Mouse (Mus musculus) layer of hippocampus, postnatal 36 days (tissue): ENCODE measurements around the gene Agt. TPM values are rescaled to one million over a fixed set of nuclear protein-coding genes. Genes with fewer than 3 reads are reported as not detected.

Experiments used
- DNase-seq, 2 experiments: peaks; one replicate each; pipeline ENCODE4 v3.0.0; 2022
- total RNA-seq, 2 experiments: library from RNA; stranded (reverse); gene quantifications; 2 replicates each; pipeline ENCODE4 v1.2.3; 2021

Gene Agt
- total RNA-seq, result 10 to 100 TPM; 29.9 to 30.8 TPM

GRCm38 (mm10) chr8:124569593-124569992, at the start of gene Agt:
TSS of gene Agt (minus strand) at chr8:124569706.
- DNase-seq, result no peak

- no peak for DNase-seq
Observed at GRCm38 (mm10) chr8:124618252-124618651, 48.7 kb upstream of the Agt start.

DNA sequence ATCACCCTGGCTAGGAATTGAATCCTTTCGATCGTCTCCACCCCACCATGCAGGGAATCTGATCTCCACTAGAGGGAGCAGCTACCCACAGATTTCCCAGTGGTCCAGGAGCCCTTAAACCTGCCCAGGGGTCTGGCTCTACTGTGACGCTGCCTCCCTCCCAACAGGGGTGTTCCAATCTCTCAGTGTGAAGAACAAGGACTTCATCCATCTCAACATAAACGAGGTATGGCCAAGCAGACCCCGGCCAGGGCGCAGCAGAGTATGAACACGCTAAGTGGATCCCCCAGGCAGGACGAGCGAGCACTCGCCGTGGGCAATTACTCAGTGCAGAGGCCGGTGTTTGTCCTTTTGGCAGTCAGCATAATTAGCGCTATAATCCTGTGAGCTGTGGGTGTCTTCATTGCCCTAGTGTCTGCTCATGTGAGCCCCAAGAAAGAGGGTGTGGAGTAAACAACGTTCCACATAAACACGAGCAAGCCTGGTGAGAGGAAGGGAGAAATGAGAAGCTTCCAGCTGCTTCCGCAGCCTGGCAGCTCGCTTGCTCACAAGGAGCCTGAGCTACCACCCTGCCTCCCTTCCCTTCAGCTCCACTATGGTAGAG, 47.9 kb upstream of the Agt start:
- peak; percentile 80 to 90 for DNase-seq

DNA sequence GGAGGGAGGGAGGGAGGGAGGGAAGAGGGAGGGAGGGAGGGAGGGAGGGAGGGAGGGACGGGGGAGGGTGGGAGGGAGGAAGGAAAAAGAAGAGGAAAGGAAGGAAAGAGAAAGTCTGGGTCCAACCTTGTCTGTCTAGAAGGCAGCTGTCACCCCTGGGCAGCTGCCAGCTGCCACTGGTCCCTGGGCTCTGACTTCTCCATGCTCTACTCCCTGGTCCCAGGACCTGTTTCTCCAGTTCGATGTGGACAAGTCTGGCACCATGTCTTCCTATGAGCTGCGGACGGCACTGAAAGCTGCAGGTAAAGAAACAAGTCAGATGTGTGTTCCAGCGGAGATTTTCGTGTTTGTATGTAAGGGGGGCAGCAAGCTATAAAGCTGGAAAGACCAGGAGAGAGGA, 44.8 kb upstream of the Agt start:
- no peak for DNase-seq

- DNase-seq, result no peak
Observed at GRCm38 (mm10) chr8:124608972-124609353, 39.5 kb upstream of the Agt start.

DNA sequence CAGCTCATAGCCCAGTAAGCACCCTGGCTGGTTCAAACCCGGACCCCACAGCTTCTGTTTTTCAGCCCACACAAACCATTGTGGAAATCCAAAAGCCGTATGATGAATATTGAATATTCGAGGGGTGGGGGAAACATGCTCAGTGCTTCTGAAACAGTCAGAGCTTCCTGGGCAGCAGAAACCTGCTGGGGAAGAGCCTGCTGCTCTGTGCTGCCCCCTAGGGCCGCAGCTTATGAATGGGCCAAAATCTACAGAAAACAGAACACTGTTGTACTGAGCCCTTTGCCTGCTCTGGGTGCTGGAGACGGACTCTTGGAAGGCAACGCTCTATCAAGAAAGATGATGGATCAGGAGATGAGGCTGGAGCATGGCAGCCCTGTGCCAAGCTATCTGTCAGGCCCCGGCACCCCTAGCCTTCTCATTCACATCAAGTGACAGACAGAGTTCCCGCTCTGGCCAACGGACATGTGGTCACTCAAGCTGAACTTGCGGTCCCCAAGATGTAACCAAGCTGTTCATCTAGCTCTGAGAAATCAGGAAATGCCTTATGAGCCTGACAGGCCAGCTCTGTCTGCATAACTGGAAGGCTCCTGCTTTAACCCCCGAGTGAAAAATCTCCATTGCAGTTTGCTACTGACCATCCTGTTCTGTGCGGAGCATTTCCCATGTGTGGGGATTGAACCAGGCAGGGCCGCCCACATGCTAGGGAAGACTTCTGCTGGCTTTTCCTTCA, 38.9 kb upstream of the Agt start:
- no peak for DNase-seq

- no peak for DNase-seq
Observed at GRCm38 (mm10) chr8:124604066-124604465, 34.6 kb upstream of the Agt start.

DNA sequence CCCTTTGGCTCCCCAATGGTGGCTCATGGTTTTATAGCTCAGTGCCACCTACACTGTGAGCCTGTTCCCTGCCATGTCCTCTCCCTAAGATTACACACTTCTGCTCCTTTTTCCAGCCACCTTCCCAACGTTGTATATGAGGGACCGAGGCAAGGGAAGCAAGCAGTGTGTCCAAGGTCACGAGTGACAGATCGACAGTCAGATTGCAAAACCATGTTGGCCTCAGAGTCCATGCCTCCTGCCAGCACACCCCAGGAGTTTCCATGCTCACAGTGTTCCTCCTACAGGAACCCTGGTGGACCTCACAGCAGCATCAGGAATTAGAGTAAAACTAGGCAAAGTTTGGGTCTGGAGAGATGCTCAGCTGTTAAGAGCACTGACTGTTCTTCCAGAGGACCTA, 19.9 kb upstream of the Agt start:
- DNase-seq, result no peak

GRCm38 (mm10) chr8:124586556-124586955, 17.1 kb upstream of the Agt start:
- DNase-seq, result no peak

DNA sequence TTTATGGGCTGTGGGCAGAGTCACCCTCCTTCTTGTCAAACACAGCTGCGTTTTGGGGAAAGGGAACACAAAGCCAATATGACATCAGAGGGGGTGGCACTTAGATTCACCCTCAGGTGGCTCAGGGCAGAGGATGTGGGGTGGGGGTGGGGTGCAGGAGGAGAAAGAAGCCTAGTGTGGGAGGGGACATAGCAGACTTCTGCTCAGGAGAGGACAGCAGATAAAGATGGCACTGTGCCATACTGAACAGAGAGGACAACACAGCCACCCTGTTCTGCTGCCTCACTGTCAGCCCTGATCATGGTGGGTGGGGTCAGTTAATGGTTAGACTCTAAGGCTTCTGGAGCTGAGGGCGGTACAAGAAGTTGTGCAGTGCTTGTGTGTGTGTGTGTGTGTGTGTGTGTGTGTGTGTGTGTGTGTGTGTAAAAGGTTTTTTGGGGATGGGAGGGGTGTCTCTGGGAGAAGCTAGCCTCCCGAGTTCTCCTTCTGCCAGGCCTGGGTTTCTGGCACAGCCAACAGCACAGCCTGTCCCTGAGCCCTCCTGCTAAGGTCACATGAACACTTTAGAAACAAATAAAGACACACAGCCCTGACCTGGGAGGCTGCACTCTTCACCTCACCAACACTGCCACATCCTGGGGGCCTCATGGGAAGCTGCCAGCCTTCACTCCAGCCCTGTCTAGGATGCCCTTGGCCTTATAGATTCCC, 16.4 kb upstream of the Agt start:
- DNase-seq, result no peak

DNA sequence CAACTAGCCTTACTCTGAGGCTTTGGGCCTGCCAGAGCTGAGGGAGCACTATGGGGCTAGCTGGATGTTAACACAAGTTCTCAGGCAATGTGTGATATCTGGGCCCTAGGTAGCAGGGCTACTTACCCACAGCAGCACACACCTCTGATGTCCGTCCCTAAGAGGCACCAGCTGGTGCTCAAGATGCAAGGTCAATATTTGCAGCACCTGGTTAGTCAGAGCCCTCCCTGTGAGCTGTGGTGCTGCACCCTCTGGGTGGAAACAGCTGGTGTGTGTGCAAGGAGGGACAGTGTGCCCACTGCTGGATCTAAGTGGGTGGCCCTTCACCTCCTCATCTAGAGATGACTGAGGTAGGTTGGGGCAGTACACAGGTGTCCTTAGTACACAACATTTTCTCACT, 7.2 kb upstream of the Agt start:
- no peak for DNase-seq

- DNase-seq, result no peak
Observed at GRCm38 (mm10) chr8:124575811-124576210, 6.3 kb upstream of the Agt start, which contains the start of gene Capn9. TSS of gene Capn9 (plus strand) at chr8:124576111.

DNA sequence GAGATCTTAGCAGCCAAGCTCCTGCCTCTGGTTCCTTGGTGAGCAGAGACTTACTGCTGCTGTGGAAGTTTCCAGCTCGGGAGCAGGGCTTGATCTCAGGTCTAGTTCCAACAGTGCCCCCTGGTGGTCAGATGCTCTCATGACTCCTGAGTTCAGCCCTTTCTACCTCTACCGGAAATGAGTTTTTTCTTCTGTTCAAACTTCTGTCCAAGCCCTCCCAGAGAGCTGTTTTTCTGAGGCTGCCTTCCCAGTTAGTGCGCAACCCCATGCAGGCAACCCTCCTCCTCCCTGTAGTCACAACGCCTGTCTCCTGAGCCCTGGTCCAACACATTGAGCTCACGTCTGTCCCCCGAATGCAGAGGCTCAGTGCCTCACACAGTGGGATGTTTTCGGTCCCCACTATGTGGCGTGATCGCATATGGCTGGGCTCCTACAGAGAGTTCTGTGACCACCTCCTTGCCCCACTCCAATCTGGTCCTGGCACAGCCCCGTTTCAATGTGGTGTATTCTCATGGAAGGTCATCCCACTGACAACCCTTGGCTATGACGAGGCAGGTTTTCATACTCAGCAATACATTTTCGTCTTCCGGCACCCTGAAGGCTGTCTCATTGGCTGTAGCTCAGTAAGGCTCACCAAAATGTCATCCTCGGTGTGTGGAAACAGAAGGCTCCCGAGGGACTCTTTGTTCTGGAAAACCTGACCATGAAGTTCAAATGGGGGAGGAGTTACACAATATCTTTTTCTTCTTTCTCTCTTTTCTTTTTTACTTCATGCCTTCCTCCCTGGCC, 4.2 kb upstream of the Agt start:
- peak; percentile 85 to 87 for DNase-seq

- DNase-seq, result no peak
Observed at GRCm38 (mm10) chr8:124572430-124572775, 2.9 kb upstream of the Agt start.

GRCm38 (mm10) chr8:124571732-124572429, 2.4 kb upstream of the Agt start:
- no peak for DNase-seq

GRCm38 (mm10) chr8:124569100-124569499, 406 bp downstream of the Agt start:
- DNase-seq, result peak; percentile 52 to 71

DNA sequence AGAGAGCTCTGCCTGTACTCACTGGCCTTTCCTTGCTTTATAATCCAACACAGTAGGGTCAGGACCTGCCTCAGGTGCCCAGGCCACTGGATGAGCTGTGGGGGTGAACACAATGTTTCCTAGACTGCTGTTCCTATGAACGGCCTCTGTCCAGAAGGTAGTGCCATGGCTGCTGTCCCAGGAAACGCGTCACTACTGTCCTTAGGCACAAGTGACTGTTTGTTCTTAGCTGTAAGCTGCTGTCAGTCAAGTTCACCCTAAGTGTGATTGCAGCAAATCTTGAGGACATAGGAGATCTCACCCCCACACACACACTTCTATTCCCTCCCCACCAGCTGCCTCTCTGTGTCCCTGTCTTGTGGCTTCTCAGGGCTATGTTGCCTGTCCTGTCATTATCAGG, 1.9 kb downstream of the Agt start:
- no peak for DNase-seq

GRCm38 (mm10) chr8:124567126-124567525, 2.4 kb downstream of the Agt start:
- DNase-seq, result no peak

DNA sequence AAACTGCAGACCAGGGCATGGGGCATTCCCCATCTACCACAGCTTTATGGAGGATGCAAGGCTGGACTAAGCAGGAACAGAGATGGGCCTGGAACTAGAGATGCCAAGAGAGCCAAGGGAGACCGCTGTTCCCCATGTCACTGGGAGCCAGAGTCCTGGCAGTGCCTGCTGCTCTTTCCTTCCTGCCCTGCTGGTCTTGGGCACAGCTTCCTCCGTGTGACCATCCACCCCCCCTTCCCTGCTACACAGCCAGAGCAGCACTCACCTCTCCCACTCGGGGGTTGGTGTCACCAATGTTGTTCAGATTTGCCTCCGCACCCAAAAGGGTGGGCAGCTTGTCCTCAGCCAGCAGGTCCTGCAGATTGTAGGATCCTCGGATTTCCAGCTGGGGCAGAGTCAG, 12.0 kb downstream of the Agt start:
- no peak for DNase-seq

- peak; percentile 66 to 78 for DNase-seq
Observed at GRCm38 (mm10) chr8:124556658-124557057, 12.8 kb downstream of the Agt start.

DNA sequence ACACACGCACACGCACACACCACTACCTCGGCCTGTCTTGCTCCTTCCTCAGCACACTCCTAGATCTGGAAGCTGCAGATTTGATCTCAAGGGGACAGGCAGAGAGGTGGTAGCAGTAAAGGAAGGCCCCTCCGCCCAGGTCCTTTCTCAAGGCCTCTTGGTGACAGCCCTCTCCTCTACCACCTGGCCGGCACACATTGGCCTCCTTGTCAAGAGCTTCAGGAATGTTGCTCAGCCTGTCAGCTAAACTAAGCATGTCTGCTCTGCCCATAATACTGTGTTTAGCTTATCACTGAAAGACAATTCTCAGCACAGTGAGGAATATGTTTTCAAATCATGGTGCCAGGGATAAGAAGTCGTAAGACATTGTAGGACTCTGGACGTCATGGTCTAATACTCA, 13.3 kb downstream of the Agt start:
- no peak for DNase-seq

DNA sequence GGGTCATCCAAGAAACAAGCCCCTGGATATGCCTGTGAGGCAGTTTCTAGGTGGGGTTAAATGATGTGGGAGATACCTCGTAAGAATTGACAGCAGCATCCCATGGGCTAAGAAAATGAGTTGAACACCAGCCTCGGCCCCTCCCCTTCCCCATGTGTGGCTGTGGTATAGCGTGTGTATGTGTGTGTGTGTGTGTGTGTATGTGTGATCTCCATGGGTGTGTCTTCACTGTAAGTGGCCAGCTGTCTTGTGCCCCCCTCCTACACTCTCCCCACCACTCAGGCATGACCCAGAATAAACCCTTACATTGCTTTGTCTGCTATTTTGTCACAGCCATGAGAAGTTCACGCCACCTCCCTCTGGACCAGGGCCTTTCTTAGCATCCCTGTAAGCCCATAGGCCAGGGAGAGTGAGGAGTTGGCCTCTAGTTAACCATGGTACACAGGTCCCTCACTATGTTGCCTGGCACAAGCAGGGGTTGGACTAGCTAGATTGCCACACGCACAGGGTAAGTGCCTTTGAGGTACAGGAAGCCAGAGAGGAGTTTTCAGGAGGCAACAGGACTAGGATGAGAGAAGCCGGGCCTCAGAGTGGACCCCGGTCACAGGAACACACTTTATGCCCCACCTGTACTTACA, 14.3 kb downstream of the Agt start:
- DNase-seq, result no peak
